Mouse (Mus musculus) erythroblast, embryonic 14.5 days (primary cell): Measurements from ENCODE around the gene Tcp11.

Source experiments
- GATA1 ChIP-seq: IDR thresholded peaks from 2 replicates; pipeline ENCODE4 v1.6.1; 2012; ENCODE audit warnings: low read length, inconsistent platforms, mixed read lengths
- TAL1 ChIP-seq: IDR thresholded peaks from 3 replicates; pipeline ENCODE4 v1.6.1; 2012; ENCODE audit warnings: low read length, inconsistent platforms, mixed read lengths

DNA sequence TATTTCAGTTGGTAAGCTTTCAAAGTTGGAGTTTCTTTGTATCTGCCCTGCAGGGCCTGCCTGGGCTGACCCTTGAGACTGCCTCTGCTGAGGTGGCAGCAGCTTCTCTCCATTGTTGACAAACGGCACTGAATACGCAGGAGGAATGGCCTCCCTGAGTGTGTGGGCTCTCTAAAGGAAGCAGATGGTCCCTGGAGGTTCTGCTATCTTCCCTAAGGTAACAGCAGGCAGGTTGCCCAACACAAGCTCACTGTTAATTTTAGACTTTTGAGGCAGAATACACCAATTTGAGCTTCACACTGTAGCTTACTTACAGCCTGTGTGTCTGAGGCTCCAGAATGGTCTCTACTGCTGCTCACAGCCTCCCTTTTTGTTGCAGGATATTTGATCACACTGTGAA lies 7.7 kb downstream of the Tcp11 start:
- TF ChIP-seq GATA1 (no peak), TAL1 (no peak)
